Mouse (Mus musculus) cortical plate, adult 2 months (tissue): ENCODE results near the gene Def6.

Experiments
- CTCF ChIP-seq: fragments of 200-500 bp; IDR thresholded peaks from 2 replicates; pipeline ENCODE4 v1.5.1; 2011; ENCODE audit warnings: mild to moderate bottlenecking, control low read depth, low read length; ENCODE audit not compliant: insufficient read depth; ENCODE audit errors: extremely low read depth
- POLR2A ChIP-seq: fragments of 200-500 bp; IDR thresholded peaks from 2 replicates; pipeline ENCODE4 v1.6.1; 2011; ENCODE audit warnings: mild to moderate bottlenecking, low read length, control low read depth; ENCODE audit not compliant: insufficient read depth; ENCODE audit errors: extremely low read depth

GRCm38 (mm10) chr17:28211921-28212341 lies 4.4 kb downstream of the Def6 start:
- TF ChIP-seq POLR2A (no peak), CTCF (no peak)
